Mouse (Mus musculus): Measurements from ENCODE around the gene Spg20. TPM values are rescaled to one million over a fixed set of nuclear protein-coding genes. Genes with fewer than 3 reads are reported as not detected.

Spg20 gene
- polyA plus RNA-seq, 1 experiment, result 36.0 TPM

DNA sequence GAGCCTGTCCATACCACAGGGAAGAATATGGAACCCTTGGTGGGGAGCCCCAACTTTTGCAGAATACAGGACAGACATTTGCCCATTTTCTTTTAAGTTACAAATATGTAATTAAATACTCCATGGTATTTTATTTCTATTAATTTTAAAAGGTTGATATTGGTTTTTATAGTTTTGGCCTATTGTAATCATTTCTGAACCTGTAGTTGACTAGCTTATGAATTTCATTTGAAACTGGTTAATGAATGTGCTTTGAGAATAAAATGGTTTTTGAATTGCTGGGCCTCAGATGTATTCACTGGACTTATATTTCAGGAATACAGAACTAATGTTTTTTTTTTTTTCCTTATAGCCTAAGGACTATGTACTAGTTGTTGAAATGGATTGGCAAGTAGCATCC, 25.1 kb downstream of the Spg20 start, which contains the start of gene Ccdc169:
TSS of gene Ccdc169 (plus strand) at position 301 of the 400 bp plus-strand sequence.
- no peak within 1 kb of the TSS for H3K4me3 ChIP-seq (replicated peaks; ENCODE audit: insufficient read depth, low read depth, low read length)
- DNase-seq, result no peak
- H3K27ac ChIP-seq (ENCODE audit: insufficient read depth, low read length), result no peak within 1 kb of the TSS
- no peak for TF ChIP-seq POLR2A (IDR thresholded peaks at IDR 0.05; ENCODE audit: borderline replicate concordance, insufficient read depth, low read length)
- no peak for TF ChIP-seq CTCF (IDR thresholded peaks at IDR 0.05; ENCODE audit: borderline replicate concordance, insufficient read depth, low read depth, low read length)
- no peaks in the 10 kb centered on the region for H3K4me1 ChIP-seq (ENCODE audit: control insufficient read depth, insufficient read depth, low read length)
- no peaks in the 10 kb centered on the region for H3K27me3 ChIP-seq (ENCODE audit: control insufficient read depth, insufficient read depth, low read length)

DNA sequence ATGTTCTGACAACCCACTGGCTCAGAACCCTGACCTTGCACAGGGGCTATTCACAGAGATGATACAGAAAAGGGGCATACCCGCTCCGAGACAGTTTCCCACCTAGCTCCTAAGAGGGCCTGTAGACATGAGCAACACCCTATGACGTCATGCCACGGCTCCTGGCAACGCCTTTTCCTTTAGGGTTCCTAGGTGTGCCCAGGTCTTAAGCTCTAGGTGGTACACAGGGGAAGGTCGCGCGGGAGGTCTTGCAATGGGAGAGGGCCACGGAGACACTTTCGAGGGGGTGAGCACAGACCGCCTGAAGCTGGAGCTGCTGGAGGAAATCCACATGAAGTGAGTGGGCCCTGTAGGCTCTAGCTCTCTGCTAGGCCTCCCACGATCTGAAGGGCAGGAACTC, 27.9 kb downstream of the Spg20 start:
- Histone ChIP-seq H3K4me3 (replicated peaks; ENCODE audit: insufficient read depth, low read depth, low read length) (no peak overlapping the region), H3K27ac (ENCODE audit: insufficient read depth, low read length) (no peak overlapping the region), H3K4me1 (ENCODE audit: control insufficient read depth, insufficient read depth, low read length) (no peaks in the 10 kb centered on the region), H3K27me3 (ENCODE audit: control insufficient read depth, insufficient read depth, low read length) (no peaks in the 10 kb centered on the region)
- DNase-seq, result no peak
- TF ChIP-seq POLR2A (IDR thresholded peaks at IDR 0.05; ENCODE audit: borderline replicate concordance, insufficient read depth, low read length) (no peak), CTCF (IDR thresholded peaks at IDR 0.05; ENCODE audit: borderline replicate concordance, insufficient read depth, low read depth, low read length) (no peak)
- 93% methylated on average over 12 of the region's 12 CpGs for WGBS

DNA sequence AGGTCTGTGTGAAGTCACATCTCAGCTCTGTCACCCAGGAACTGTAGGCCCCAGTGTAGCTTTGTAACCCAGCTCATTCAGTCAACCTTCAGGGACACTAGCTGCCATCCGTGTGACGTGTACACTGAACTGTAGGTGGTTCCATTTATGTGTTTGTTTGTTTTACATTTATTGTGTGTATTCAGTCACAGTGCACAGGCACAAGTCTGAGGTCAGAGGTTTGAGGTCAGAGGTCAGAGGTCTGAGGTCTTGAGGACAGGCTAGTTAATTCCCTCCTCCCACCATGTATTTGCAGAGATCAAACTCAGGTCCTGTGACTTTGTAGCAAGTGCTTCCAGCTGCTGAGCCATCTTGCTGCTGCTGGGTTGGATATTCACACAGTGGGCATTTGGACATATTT, 29.5 kb downstream of the Spg20 start:
- no peak for DNase-seq
- WGBS, result 81% methylated on average over 2 of the region's 2 CpGs
- Histone ChIP-seq H3K4me3 (replicated peaks; ENCODE audit: insufficient read depth, low read depth, low read length) (no peak overlapping the region), H3K27me3 (ENCODE audit: control insufficient read depth, insufficient read depth, low read length) (no peaks in the 10 kb centered on the region), H3K27ac (ENCODE audit: insufficient read depth, low read length) (no peak overlapping the region), H3K4me1 (ENCODE audit: control insufficient read depth, insufficient read depth, low read length) (no peaks in the 10 kb centered on the region)
- no peak for TF ChIP-seq CTCF (IDR thresholded peaks at IDR 0.05; ENCODE audit: borderline replicate concordance, insufficient read depth, low read depth, low read length)
- no peak for TF ChIP-seq POLR2A (IDR thresholded peaks at IDR 0.05; ENCODE audit: borderline replicate concordance, insufficient read depth, low read length)

DNA sequence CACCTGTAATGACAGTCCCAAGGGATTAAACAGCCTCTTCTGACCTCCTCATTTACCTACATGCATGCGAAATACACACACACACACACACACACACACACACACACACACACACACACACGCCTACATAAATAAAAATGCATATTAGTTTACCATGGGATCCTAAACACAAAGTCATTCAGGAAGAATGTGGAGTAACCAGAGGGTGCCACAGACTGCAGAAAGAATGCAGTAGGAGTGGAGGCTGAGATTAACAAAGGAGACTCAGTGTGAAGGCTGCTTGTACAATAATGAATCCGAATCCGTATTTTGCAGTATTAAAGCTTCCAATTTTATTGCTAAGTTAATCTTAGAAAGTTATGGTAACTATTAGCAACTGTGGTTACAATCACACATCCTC, 33.0 kb downstream of the Spg20 start:
- no peaks in the 10 kb centered on the region for H3K4me1 ChIP-seq (ENCODE audit: control insufficient read depth, insufficient read depth, low read length)
- H3K27ac ChIP-seq (ENCODE audit: insufficient read depth, low read length), result no peak overlapping the region
- no peaks in the 10 kb centered on the region for H3K27me3 ChIP-seq (ENCODE audit: control insufficient read depth, insufficient read depth, low read length)
- TF ChIP-seq POLR2A (IDR thresholded peaks at IDR 0.05; ENCODE audit: borderline replicate concordance, insufficient read depth, low read length) (no peak), CTCF (IDR thresholded peaks at IDR 0.05; ENCODE audit: borderline replicate concordance, insufficient read depth, low read depth, low read length) (no peak)
- H3K4me3 ChIP-seq (replicated peaks; ENCODE audit: insufficient read depth, low read depth, low read length), result no peak overlapping the region
- no peak for DNase-seq
- WGBS, result 42% methylated on average over 4 of the region's 4 CpGs

DNA sequence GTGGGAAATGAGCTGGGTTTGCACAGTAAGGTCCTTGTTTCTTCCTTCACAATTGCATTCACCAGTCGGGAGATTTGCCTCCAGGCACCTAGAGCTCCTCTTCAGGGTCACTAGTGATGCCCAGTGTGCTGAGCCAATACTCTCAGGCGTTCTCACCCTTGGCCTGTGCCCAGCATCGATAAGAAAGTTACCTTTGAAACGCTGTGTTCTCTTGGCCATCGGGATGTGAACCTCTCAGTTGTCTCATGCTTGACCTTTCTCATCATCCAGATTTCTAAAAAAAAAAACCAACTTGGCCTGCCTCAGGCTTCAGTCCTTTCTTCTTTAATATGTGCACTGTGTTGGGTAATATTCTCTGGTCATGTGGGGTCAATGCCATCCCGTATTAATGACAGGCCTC, 34.5 kb downstream of the Spg20 start:
- no peak overlapping the region for H3K27ac ChIP-seq (ENCODE audit: insufficient read depth, low read length)
- H3K4me3 ChIP-seq (replicated peaks; ENCODE audit: insufficient read depth, low read depth, low read length), result no peak overlapping the region
- DNase-seq, result no peak
- TF ChIP-seq POLR2A (IDR thresholded peaks at IDR 0.05; ENCODE audit: borderline replicate concordance, insufficient read depth, low read length) (no peak), CTCF (IDR thresholded peaks at IDR 0.05; ENCODE audit: borderline replicate concordance, insufficient read depth, low read depth, low read length) (no peak)
- H3K27me3 ChIP-seq (ENCODE audit: control insufficient read depth, insufficient read depth, low read length), result no peaks in the 10 kb centered on the region
- 68% methylated on average over 6 of the region's 6 CpGs for WGBS
- no peaks in the 10 kb centered on the region for H3K4me1 ChIP-seq (ENCODE audit: control insufficient read depth, insufficient read depth, low read length)

DNA sequence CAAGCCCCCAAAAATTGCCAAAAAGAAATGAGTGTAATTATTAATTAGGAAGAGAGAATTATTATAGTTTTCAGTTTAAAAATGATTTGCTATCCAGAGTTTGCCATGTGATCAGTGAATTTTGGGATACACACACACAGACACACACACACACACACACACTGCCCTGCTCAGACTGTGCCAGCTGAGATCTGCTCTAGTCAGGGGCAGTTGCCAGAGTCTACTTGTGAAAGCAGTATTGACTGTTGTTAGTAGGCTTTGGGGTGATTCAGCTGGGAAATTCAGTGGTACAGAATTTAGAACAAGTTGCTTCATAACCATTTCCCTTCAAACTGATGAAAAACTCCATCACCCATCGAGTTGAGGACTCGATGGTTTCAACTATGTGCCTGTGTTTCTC, 35.2 kb downstream of the Spg20 start:
- no peak for DNase-seq
- 90% methylated on average over 2 of the region's 2 CpGs for WGBS
- Histone ChIP-seq H3K4me1 (ENCODE audit: control insufficient read depth, insufficient read depth, low read length) (no peaks in the 10 kb centered on the region), H3K4me3 (replicated peaks; ENCODE audit: insufficient read depth, low read depth, low read length) (no peak overlapping the region), H3K27me3 (ENCODE audit: control insufficient read depth, insufficient read depth, low read length) (no peaks in the 10 kb centered on the region), H3K27ac (ENCODE audit: insufficient read depth, low read length) (no peak overlapping the region)
- TF ChIP-seq CTCF (IDR thresholded peaks at IDR 0.05; ENCODE audit: borderline replicate concordance, insufficient read depth, low read depth, low read length) (no peak), POLR2A (IDR thresholded peaks at IDR 0.05; ENCODE audit: borderline replicate concordance, insufficient read depth, low read length) (no peak)

DNA sequence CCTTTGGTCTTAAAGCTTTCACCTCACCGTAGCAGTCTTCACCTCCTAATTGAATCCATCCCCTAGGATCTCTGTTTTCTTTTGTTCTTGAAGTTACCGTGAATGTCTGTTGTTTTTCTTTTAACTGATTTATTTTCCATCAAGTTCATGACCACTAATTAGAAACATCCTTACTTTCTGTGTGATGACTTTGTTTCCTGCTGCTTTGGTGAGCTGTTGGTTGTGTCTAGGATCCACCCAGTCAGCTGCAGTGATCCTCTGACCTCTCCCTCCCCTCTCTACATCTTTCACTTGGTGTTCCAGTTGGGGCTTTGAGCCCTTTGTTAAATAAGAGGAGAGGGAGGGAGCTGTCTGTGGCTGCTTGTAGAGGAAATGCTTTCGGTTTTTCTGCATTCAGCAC, 36.2 kb downstream of the Spg20 start:
- Histone ChIP-seq H3K27ac (ENCODE audit: insufficient read depth, low read length) (no peak overlapping the region), H3K27me3 (ENCODE audit: control insufficient read depth, insufficient read depth, low read length) (no peaks in the 10 kb centered on the region), H3K4me3 (replicated peaks; ENCODE audit: insufficient read depth, low read depth, low read length) (no peak overlapping the region), H3K4me1 (ENCODE audit: control insufficient read depth, insufficient read depth, low read length) (no peaks in the 10 kb centered on the region)
- no peak for TF ChIP-seq POLR2A (IDR thresholded peaks at IDR 0.05; ENCODE audit: borderline replicate concordance, insufficient read depth, low read length)
- WGBS, result 52% methylated on average over 3 of the region's 3 CpGs
- no peak for DNase-seq

DNA sequence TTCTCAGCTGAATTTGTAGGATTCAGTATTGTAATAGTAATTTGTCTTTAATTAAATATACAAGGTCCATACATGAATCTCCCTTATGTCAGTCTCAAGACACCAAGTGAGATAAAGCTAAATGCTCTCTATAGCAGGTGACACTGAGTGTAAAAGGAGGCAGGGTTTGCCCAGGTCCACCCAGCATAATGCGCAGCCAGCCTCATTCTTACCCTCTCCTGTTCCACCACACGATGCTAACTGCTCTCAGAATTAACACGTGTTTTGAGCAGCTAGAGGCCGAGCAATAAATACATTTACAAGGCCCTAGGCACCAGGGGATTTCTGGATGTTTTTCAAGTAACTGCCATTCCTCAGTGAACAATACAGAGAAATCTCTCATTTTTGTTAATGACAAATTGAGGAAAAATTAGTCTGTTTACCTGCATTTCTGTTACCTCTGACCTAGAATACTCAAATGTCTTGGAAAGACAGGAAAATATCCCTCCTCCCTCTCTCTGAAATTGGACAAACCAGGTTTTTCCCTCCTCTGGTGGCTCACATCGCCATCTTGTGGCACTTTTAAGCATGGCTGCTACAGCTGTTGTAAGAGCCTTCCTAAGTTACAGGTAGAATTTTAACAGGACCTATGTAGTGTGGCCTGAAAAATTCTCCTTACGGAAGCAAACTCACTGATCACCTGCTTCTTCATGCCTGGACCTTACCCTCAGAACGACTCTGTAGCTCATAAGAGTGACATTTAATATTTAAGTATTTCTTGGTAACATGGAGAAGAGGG, 39.9 kb downstream of the Spg20 start:
- WGBS, result 38% methylated on average over 7 of the region's 7 CpGs
- no peak overlapping the region for H3K27ac ChIP-seq (ENCODE audit: insufficient read depth, low read length)
- H3K27me3 ChIP-seq (ENCODE audit: control insufficient read depth, insufficient read depth, low read length), result no peaks in the 10 kb centered on the region
- no peaks in the 10 kb centered on the region for H3K4me1 ChIP-seq (ENCODE audit: control insufficient read depth, insufficient read depth, low read length)
- no peak overlapping the region for H3K4me3 ChIP-seq (replicated peaks; ENCODE audit: insufficient read depth, low read depth, low read length)
- TF ChIP-seq POLR2A (IDR thresholded peaks at IDR 0.05; ENCODE audit: borderline replicate concordance, insufficient read depth, low read length), result no peak
- TF ChIP-seq CTCF (IDR thresholded peaks at IDR 0.05; ENCODE audit: borderline replicate concordance, insufficient read depth, low read depth, low read length), result peak; percentile 61; the same call in 1 of the 2 replicates
- DNase-seq, result peak; percentile 40 to 56

Data from cerebellum, adult 2 months (tissue).